Mouse (Mus musculus) yolk sac, embryonic 10.5 days (tissue): ENCODE data around the gene Tnn.

Experiments
- DNase-seq: peaks from one replicate; pipeline ENCODE4 v3.0.0-alpha.2; 2017; ENCODE audit warnings: low spot score

Tnn gene

GRCm38 (mm10) chr1:160043271-160043975 lies 110.0 kb downstream of the Tnn start:
- no peak for DNase-seq

DNA sequence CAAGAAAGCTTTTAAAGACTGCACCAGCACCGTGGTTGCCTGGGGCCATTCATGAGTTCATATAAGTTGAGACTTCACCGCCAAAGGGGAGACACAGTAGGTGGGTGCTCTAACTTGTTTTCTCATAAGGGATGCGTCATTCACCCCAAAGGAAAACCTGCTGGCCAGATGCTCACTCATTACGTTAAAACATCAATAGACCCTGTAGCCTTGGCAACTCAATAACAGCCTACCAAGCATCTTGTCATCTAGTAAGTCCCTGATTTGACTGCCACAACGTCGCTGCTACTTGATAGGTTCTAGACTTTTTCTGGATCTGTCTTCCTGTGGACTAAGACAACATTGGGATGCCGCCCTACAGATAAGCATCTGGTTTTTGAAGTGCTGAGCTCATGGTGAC lies 111.0 kb downstream of the Tnn start:
- DNase-seq = no peak

DNA sequence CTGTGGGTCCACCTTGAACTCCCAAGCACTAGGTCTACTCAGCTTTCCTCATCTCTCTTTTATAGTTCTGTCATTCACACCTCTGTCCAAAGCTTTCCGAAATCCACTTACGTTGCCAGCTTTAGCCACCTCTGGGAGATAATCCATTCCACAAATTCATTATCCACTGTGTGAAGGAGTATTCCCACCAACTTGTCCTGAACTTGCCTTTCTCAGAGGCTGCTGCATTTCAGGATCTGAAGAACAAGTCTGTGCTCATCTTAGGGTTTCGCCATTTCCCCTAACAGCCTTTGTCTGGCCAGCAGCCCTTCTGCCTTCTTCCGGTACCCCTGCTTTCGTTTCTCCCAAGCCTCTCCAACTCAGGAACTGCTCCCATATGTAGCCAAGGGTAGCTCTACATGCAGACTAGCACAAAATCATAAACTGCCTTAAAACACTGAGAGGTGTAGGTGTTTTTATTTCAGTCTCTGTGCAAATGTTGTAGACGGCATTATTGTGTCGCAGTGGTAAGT lies 112.1 kb downstream of the Tnn start:
- DNase-seq = no peak

- DNase-seq = no peak
Observed at GRCm38 (mm10) chr1:160039951-160040645, 113.3 kb downstream of the Tnn start.

GRCm38 (mm10) chr1:160036996-160037521 lies 116.3 kb downstream of the Tnn start:
- DNase-seq = no peak

DNA sequence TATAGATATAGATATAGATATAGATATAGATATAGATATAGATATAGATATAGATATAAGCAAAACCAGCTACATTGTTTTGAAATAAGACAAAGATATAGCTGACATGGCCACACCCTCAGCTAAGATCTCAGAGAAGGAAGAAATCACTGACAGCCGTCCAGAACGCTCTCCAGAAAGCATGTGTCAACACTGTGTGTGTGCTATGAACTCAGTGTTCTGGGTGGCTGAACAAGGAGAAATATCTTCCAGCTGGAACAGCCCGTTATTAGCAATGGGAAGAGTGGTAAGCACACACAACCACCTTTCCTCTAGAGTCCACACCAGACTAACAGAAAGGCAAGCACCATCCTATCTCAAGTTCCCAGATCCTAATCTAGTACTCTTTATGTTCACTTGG lies 117.8 kb downstream of the Tnn start:
- no peak for DNase-seq
